Mouse (Mus musculus) hindbrain, embryonic 12.5 days (tissue): ENCODE results near the gene Lonp1. TPM values are rescaled to one million over a fixed set of nuclear protein-coding genes. Genes with fewer than 3 reads are reported as not detected.

ENCODE experiments used
- ATAC-seq: fragments of 200-750 bp; cut with Nextera tagmentation; 2 replicates; pipeline ENCODE4 v1.8.0; 2017; ENCODE audit warnings: moderate TSS enrichment; ENCODE audit not compliant: low FRiP score
- H3K27ac ChIP-seq: fragments of 300-500 bp; sonication (generic); 2 replicates; pipeline ENCODE4 v1.5.1; 2016; ENCODE audit warnings: mild to moderate bottlenecking
- H3K27me3 ChIP-seq: fragments of 300-500 bp; sonication (generic); 2 replicates; pipeline ENCODE4 v1.6.1; 2016; ENCODE audit warnings: mild to moderate bottlenecking
- H3K36me3 ChIP-seq: fragments of 300-500 bp; sonication (generic); 2 replicates; pipeline ENCODE4 v1.6.1; 2016; ENCODE audit warnings: mild to moderate bottlenecking
- H3K4me1 ChIP-seq: fragments of 300-500 bp; sonication (generic); 2 replicates; pipeline ENCODE4 v1.6.1; 2016
- H3K4me2 ChIP-seq: fragments of 300-500 bp; sonication (generic); replicated peaks from 2 replicates; pipeline ENCODE4 v1.6.1; 2016; ENCODE audit warnings: mild to moderate bottlenecking
- H3K4me3 ChIP-seq: fragments of 300-500 bp; sonication (generic); 2 replicates; pipeline ENCODE4 v1.5.1; 2016; ENCODE audit warnings: mild to moderate bottlenecking
- H3K9ac ChIP-seq: fragments of 300-500 bp; sonication (generic); 2 replicates; pipeline ENCODE4 v1.6.1; 2016; ENCODE audit warnings: mild to moderate bottlenecking, moderate library complexity
- H3K9me3 ChIP-seq: fragments of 300-500 bp; sonication (generic); replicated peaks from 2 replicates; pipeline ENCODE4 v1.6.1; 2016; ENCODE audit warnings: mild to moderate bottlenecking
- WGBS: fragments of 180-500 bp; shearing (Covaris S2); methylation state at CpG from one replicate; pipeline ENCODE4 v1.1.7; 2016; 5-methylcytosine and 5-hydroxymethylcytosine counted together
- polyA plus RNA-seq: library from polyadenylated mRNA; unstranded; fragments of >200 nt; fragmentation: Nextera tagmentation; extraction: Ambion mirVana; gene quantifications from 2 replicates; pipeline ENCODE4 v1.2.1, GENCODE M21; 2016

Gene Lonp1
- polyA plus RNA-seq: 50.6 and 55.5 TPM in 2 replicates

GRCm38 (mm10) chr17:56626754-56627470, at the start of gene Lonp1:
TSS of gene Lonp1 (minus strand) at chr17:56626887.
- ATAC-seq: peak; percentile 92
- peak within 1 kb of the TSS; percentile 87 for H3K4me2 ChIP-seq
- H3K27me3 ChIP-seq: no peaks in the 10 kb centered on the region
- no peaks in the 10 kb centered on the region for H3K9me3 ChIP-seq
- H3K4me1 ChIP-seq: peaks cover 18% of the 10 kb centered on the region
- peak within 1 kb of the TSS; percentile 93 for H3K9ac ChIP-seq
- under 1% methylated on average over 51 of the region's 51 CpGs for WGBS
- peak within 1 kb of the TSS; percentile 95 for H3K4me3 ChIP-seq
- H3K36me3 ChIP-seq: peaks cover 23% of the 10 kb centered on the region
- H3K27ac ChIP-seq: peak within 1 kb of the TSS; percentile 48

DNA sequence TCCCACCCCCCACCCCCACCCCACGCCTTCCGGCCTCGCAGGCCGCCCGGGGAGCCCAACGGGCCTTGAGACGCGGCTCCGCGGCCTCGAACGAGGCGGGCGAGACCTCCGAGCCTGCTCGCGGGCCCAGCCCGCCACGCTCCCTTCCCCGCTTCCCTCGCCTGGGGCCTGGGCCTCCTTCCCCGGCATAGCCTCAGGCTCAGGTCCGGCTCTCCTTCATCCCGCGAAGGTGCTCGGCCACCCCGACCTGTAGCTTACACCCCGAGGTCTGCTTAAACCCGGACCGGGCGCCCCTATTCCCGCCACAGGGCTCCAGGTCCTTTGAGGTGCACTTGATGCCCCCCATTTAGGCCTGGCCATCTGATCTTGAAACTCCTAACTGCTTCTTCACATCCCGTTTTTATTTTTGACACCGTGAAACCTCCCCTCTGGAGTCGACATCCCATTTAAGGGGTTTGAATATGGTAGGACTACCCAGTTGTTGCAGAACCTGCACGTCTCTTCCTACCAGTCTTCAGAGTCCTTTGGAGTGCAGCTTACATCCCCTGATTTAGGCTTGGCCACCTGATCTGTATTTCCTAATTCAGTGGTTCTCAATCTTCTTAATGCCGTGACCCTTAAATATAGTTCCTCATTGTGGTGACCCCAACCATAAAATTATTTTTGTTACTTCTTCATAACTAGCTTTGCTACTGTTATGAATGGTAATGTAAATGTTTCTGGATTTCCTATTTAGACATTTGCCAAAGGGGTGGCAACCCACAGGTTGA, 47.1 kb upstream of the Lonp1 start:
- Histone ChIP-seq H3K4me2 (peak overlapping the region; percentile 77), H3K27ac (peak overlapping the region; percentile 82), H3K9ac (peak overlapping the region; percentile 96), H3K4me3 (peak overlapping the region; percentile 97), H3K36me3 (peaks cover 20% of the 10 kb centered on the region), H3K27me3 (no peaks in the 10 kb centered on the region), H3K4me1 (peaks cover 31% of the 10 kb centered on the region), H3K9me3 (no peaks in the 10 kb centered on the region)
- 2% methylated on average over 33 of the region's 37 CpGs for WGBS
- peak; percentile 41 for ATAC-seq

DNA sequence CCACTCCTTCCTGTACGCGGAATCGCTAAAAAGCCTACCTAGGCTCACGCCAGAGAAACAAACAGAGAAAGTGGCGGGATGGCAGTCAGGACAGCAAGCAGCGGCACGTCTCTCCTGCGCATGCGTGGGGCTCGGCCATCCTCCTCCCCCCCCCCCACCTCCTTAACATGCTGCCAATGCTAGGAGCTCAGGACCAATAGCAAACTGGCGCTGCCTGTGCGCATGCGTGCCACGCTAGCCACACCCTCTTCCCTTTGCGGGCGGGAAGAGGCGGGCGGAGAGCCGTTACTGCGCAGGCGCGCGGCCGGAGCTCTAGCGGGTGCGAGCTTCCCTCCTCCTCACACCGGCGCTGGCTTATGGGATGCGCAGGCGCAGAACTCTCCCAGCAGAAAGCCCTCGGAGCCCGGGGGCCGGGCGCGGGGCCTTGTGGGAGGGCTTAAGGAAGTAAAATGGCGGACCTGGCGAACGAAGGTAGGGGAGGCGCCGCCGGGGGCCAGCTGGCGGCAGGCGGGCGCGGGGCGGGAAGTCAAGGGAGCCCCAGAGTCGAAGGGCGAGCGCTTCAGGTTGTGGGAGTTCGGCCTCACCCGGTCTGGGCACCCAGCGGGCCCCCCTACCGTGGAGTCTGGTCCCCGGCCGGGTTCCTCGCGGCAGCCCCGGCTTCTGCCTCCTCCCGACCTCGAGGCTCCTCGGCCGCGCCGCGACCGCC, 46.4 kb upstream of the Lonp1 start, which contains the start of gene Ranbp3:
Ranbp3 (plus strand) TSS at position 354 of the 706 bp plus-strand sequence.
- Histone ChIP-seq H3K4me2 (peak within 1 kb of the TSS; percentile 77), H3K4me3 (peak within 1 kb of the TSS; percentile 97), H3K4me1 (peaks cover 35% of the 10 kb centered on the region), H3K27me3 (peaks cover 6% of the 10 kb centered on the region), H3K36me3 (peaks cover 20% of the 10 kb centered on the region), H3K9me3 (no peaks in the 10 kb centered on the region), H3K9ac (peak within 1 kb of the TSS; percentile 96), H3K27ac (peak within 1 kb of the TSS; percentile 87)
- ATAC-seq: peak; percentile 92
- WGBS: under 1% methylated on average over 42 of the region's 66 CpGs

- Histone ChIP-seq H3K4me3 (no peak overlapping the region), H3K27ac (no peak overlapping the region), H3K9me3 (no peaks in the 10 kb centered on the region), H3K4me2 (no peak overlapping the region), H3K4me1 (peaks cover 17% of the 10 kb centered on the region), H3K36me3 (no peaks in the 10 kb centered on the region), H3K9ac (no peak overlapping the region), H3K27me3 (peaks cover 20% of the 10 kb centered on the region)
- 85% methylated on average over 8 of the region's 8 CpGs for WGBS
- ATAC-seq: no peak
Observed at GRCm38 (mm10) chr17:56669766-56670165, 43.1 kb upstream of the Lonp1 start.

GRCm38 (mm10) chr17:56668384-56669144, 41.9 kb upstream of the Lonp1 start:
- Histone ChIP-seq H3K27ac (no peak overlapping the region), H3K4me1 (peaks cover 16% of the 10 kb centered on the region), H3K4me3 (peak overlapping the region; percentile 32), H3K9me3 (no peaks in the 10 kb centered on the region), H3K9ac (peak overlapping the region; percentile 36), H3K27me3 (peaks cover 20% of the 10 kb centered on the region), H3K4me2 (peak overlapping the region; percentile 63), H3K36me3 (no peaks in the 10 kb centered on the region)
- 5% methylated on average over 31 of the region's 31 CpGs for WGBS
- no peak for ATAC-seq

DNA sequence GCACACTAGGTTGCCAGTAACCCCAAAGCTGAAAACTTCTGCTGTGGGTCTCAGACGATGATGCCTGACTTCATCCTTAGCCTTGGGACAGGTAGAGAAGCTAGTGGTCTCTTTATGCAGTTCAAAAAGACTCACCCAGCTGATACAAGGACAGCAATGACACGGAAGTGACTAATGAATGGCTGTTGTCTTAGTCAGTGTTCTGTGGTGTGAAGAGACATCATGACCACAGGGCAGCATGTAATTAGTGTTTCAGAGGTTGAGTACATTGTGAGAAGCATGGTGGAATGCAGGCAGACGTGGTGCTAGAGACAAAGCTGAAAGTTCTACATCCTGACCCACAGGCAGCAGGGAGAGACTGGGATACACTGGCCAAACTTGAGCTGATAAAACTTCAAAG, 40.9 kb upstream of the Lonp1 start:
- ATAC-seq: no peak
- no peaks in the 10 kb centered on the region for H3K9me3 ChIP-seq
- H3K4me1 ChIP-seq: peaks cover 16% of the 10 kb centered on the region
- H3K4me2 ChIP-seq: no peak overlapping the region
- no peaks in the 10 kb centered on the region for H3K36me3 ChIP-seq
- peaks cover 20% of the 10 kb centered on the region for H3K27me3 ChIP-seq
- H3K4me3 ChIP-seq: no peak overlapping the region
- whole genome bisulfite sequencing: 75% methylated on average over 3 of the region's 3 CpGs
- H3K27ac ChIP-seq: no peak overlapping the region
- no peak overlapping the region for H3K9ac ChIP-seq

DNA sequence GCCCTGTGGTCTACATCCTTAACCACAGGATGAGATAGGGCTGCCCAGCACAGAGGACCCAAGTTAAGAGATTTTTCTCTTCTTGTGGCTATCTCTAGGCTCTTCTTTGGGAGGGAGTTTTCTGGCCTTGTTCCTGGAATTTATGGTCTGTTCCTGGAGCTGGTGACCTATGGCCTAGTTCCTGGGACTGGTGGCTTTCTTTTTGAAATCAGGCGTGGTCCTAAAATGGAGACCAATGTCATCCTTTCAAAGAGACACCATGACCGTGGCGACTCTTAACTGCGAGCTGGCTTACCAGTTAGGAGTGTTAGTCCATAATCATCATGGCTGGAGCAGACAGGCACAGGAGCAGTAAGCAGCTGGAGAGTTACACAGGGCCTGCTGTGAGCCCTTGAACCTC, 39.7 kb upstream of the Lonp1 start:
- Histone ChIP-seq H3K36me3 (no peaks in the 10 kb centered on the region), H3K4me1 (peaks cover 13% of the 10 kb centered on the region), H3K4me2 (no peak overlapping the region), H3K27me3 (peaks cover 20% of the 10 kb centered on the region), H3K27ac (no peak overlapping the region), H3K4me3 (no peak overlapping the region), H3K9ac (no peak overlapping the region), H3K9me3 (no peaks in the 10 kb centered on the region)
- ATAC-seq: no peak
- WGBS: 85% methylated on average over 4 of the region's 4 CpGs

DNA sequence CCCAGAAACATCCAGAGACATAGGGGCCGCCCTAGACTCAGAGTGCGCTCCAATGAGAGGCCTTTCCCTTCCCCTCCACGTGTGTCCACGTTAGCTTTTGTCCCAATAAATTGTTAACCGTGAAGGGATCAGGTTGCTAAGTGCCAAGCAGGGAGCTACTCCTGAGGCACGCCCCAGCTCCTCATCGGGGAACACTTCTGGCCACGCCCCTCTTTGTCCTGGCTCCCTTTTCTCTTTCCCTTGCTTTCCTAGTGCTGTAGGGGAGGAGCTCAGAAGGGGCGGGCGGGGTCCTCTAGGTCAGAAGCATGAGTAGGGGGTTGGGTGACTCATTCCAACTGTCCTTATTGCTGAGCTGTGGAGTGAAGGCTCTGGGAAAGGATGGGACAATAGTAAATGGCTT, 37.6 kb upstream of the Lonp1 start:
- no peak overlapping the region for H3K4me3 ChIP-seq
- H3K27me3 ChIP-seq: peaks cover 20% of the 10 kb centered on the region
- H3K9ac ChIP-seq: no peak overlapping the region
- H3K36me3 ChIP-seq: no peaks in the 10 kb centered on the region
- H3K4me1 ChIP-seq: peaks cover 14% of the 10 kb centered on the region
- 0 out of 2 replicates have a peak, but pooled peaks have one; percentile 29 for ATAC-seq
- peak overlapping the region; percentile 19 for H3K4me2 ChIP-seq
- H3K27ac ChIP-seq: no peak overlapping the region
- no peaks in the 10 kb centered on the region for H3K9me3 ChIP-seq
- WGBS: 2% methylated on average over 10 of the region's 10 CpGs

DNA sequence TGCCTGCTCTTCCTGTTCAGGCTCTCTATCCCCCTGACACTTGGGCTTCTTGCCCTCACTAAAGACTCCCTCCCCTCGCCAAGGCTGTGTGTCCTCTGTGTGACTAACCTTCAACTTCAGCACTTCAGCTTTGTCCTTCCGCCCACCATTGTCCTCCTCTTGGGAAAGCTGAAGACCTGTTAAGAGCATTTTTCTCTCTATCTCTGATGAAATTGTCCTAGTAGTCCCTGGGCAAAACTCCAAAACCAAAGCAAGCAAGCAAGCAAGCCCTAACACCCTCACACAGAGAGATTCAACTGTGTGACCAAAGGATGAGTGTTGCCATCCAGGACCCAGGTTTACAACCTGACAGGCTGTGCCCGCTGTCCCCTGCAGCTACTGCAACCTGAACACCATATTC, 37.0 kb upstream of the Lonp1 start:
- Histone ChIP-seq H3K4me3 (no peak overlapping the region), H3K9me3 (no peaks in the 10 kb centered on the region), H3K36me3 (no peaks in the 10 kb centered on the region), H3K9ac (no peak overlapping the region), H3K4me2 (peak overlapping the region; percentile 19), H3K27me3 (peaks cover 20% of the 10 kb centered on the region), H3K4me1 (peaks cover 14% of the 10 kb centered on the region), H3K27ac (no peak overlapping the region)
- no peak for ATAC-seq
- 65% methylated on average over 3 of the region's 3 CpGs for WGBS

- Histone ChIP-seq H3K27ac (no peak overlapping the region), H3K9me3 (no peaks in the 10 kb centered on the region), H3K4me2 (no peak overlapping the region), H3K27me3 (no peaks in the 10 kb centered on the region), H3K36me3 (no peaks in the 10 kb centered on the region), H3K9ac (no peak overlapping the region), H3K4me3 (no peak overlapping the region), H3K4me1 (0 out of 2 replicates have a peak, but pooled peaks cover 2% of the 10 kb centered on the region)
- 89% methylated on average over 6 of the region's 6 CpGs for WGBS
- no peak for ATAC-seq
Observed at GRCm38 (mm10) chr17:56656171-56656570, 29.5 kb upstream of the Lonp1 start.

GRCm38 (mm10) chr17:56655311-56655710, 28.6 kb upstream of the Lonp1 start:
- no peak for ATAC-seq
- no peak overlapping the region for H3K9ac ChIP-seq
- H3K9me3 ChIP-seq: no peaks in the 10 kb centered on the region
- no peak overlapping the region for H3K4me2 ChIP-seq
- 0 out of 2 replicates have a peak, but pooled peaks cover 2% of the 10 kb centered on the region for H3K4me1 ChIP-seq
- no peaks in the 10 kb centered on the region for H3K36me3 ChIP-seq
- 87% methylated on average over 3 of the region's 3 CpGs for WGBS
- H3K27me3 ChIP-seq: no peaks in the 10 kb centered on the region
- no peak overlapping the region for H3K4me3 ChIP-seq
- H3K27ac ChIP-seq: no peak overlapping the region
